In the genomic region with DNA sequence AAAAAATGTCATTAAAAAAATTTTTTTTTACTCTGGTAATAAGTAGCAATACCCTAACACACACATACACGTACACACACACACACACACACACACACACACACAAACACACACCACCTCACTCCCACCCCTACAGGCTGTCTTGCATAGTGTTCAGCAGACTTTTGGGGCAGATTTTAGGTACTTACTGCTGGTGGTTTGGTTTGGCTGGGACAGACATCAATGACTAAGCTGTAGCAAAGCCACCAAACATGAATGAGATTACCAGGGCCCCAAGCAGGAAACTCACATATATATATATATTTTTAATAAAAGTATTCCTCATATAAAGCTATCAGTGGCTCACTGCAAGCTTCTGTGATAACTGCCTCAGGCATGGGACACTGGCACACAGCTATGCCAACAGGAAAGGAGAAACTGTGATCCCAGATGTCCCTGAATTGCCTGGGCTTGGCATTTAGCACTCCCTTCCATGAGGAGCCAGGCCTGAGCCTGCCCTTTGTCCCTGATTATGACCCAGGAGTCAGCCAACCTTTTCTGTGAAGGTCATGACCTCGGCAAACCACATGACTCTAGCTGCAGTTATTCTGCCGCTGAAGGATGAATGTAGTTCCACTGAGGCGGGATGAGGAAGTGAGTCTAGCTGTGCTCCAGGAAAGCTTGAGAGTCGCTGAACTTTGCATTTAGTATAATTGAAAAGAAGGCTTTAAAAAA, we compare ENCODE assay signal across 11 mouse cellular contexts. TPM values are rescaled to one million over a fixed set of nuclear protein-coding genes. Genes with fewer than 3 reads are reported as not detected.
DNase-seq lines count a peak whose midpoint lies in the region; TF ChIP-seq lines count a peak whose summit lies in the region.
"Had no signal": no experiment of that assay in that cellular context is flagged by ENCODE, and none has a peak within 500 bp of the region (broad histone marks: within the 10 kb centered on the region; RNA-seq: fewer than 3 reads in every experiment).

No protein-coding gene starts in this region.

- intact Hi-C loops in gastrocnemius, postnatal 36 days (cut with DNase I), result no loop called here

- peak; percentile 95 for DNase-seq in heart, adult 11 months
- no peak for DNase-seq in heart, embryonic 10.5 days (ENCODE audit: low spot score)
- peak; percentile 67 for DNase-seq in CH12.LX (ENCODE audit: extremely low read depth)
- DNase-seq in limb, embryonic 10.5 days (ENCODE audit: low spot score), result no peak
- no peak for DNase-seq in urinary bladder, postnatal 25 days (ENCODE audit: low spot score)
- DNase-seq in gastrocnemius, postnatal 36 days, result no peak
- no peak for DNase-seq in gastrocnemius, postnatal 4 days (ENCODE audit: low spot score in 2 of 2)
- DNase-seq: lung, postnatal 10 days had no signal

- H3K4me1 ChIP-seq in heart, embryonic 10.5 days, result peaks cover 19% of the 10 kb centered on the region
- H3K4me1 ChIP-seq in CH12.LX (ENCODE audit: control insufficient read depth in 1 of 2, insufficient read depth in 2 of 2), result peaks cover 18 to 60% of the 10 kb centered on the region in 2 experiments
- peaks cover 25% of the 10 kb centered on the region for H3K4me1 ChIP-seq in brown adipose tissue, adult 24 weeks (ENCODE audit: control insufficient read depth, insufficient read depth, insufficient read length, low read length)
- peaks cover 57% of the 10 kb centered on the region for H3K4me1 ChIP-seq in limb, embryonic 10.5 days

- H3K4me2 ChIP-seq in CH12.LX (ENCODE audit: insufficient read depth, low read depth, poor library complexity, severe bottlenecking), result peak overlapping the region; percentile 64
- H3K4me2 ChIP-seq: hindbrain, embryonic 13.5 days had no signal

- dilution Hi-C loops in CH12.LX (cut with MboI; ENCODE audit: extremely low pct_ligation_motif_present, extremely low pct_unique_long_range_greater_than_20kb, low sequenced_read_pairs), result no loop called here

- TF ChIP-seq EP300 in CH12.LX (IDR thresholded peaks at IDR 0.05; ENCODE audit: low read length), result 0 out of 2 replicates have a peak, but pooled peaks have one; percentile 36

- in situ Hi-C loops in CH12.LX (cut with MboI; ENCODE audit: low pct_ligation_motif_present, low pct_unique_long_range_greater_than_20kb, low sequenced_read_pairs), result no loop called here

- no peaks in the 10 kb centered on the region for H3K27me3 ChIP-seq in heart, embryonic 10.5 days (ENCODE audit: insufficient read depth, poor library complexity, severe bottlenecking)
- H3K27me3 ChIP-seq in CH12.LX (replicated peaks), result no peaks in the 10 kb centered on the region
- no peaks in the 10 kb centered on the region for H3K27me3 ChIP-seq in limb, embryonic 10.5 days (ENCODE audit: low read depth, poor library complexity, severe bottlenecking)
- H3K27me3 ChIP-seq: hindbrain, embryonic 13.5 days had no signal

- no peaks in the 10 kb centered on the region for H3K9me3 ChIP-seq in heart, embryonic 10.5 days
- H3K9me3 ChIP-seq in CH12.LX (replicated peaks; ENCODE audit: low read length), result no peaks in the 10 kb centered on the region
- H3K9me3 ChIP-seq in limb, embryonic 10.5 days (replicated peaks), result no peaks in the 10 kb centered on the region
- H3K9me3 ChIP-seq: hindbrain, embryonic 13.5 days had no signal

- TF ChIP-seq POLR2A in CH12.LX (IDR thresholded peaks at IDR 0.05; ENCODE audit: low read depth, low read length), result no peak

- no peak overlapping the region; the same call in 1 of the 2 replicates for H3K9ac ChIP-seq in CH12.LX (ENCODE audit: insufficient read depth, low read depth)
- H3K9ac ChIP-seq: hindbrain, embryonic 13.5 days had no signal

- H3K79me2 ChIP-seq in CH12.LX (replicated peaks; ENCODE audit: control insufficient read depth, extremely low read depth, insufficient read depth, poor library complexity, severe bottlenecking), result peaks cover 47% of the 10 kb centered on the region

- TF ChIP-seq CTCF in CH12.LX (conservative IDR thresholded peaks at IDR 0.05 in 1 of 2, IDR thresholded peaks at IDR 0.05 in 1 of 2; ENCODE audit: low read depth in 2 of 2, low read length in 2 of 2), result peak in 1 of 2 experiments; percentile 20; a peak in 2 of 4 replicates

- TF ChIP-seq RAD21 in CH12.LX (IDR thresholded peaks at IDR 0.05; ENCODE audit: low read depth, low read length), result no peak

- WGBS in heart, embryonic 10.5 days, result 61% methylated on average over 5 of the region's 5 CpGs
- WGBS in limb, embryonic 10.5 days, result 43% methylated on average over 5 of the region's 5 CpGs

- H3K4me3 ChIP-seq in heart, embryonic 10.5 days, result no peak overlapping the region
- H3K4me3 ChIP-seq in CH12.LX (replicated peaks in 1 of 3; ENCODE audit: low read depth in 2 of 3, low read length in 2 of 3, poor library complexity in 1 of 3), result no peak overlapping the region
- H3K4me3 ChIP-seq in brown adipose tissue, adult 24 weeks (ENCODE audit: insufficient read depth, low read depth, low read length), result no peak overlapping the region
- H3K4me3 ChIP-seq in limb, embryonic 10.5 days, result no peak overlapping the region
- H3K4me3 ChIP-seq: hindbrain, embryonic 13.5 days had no signal

- no peaks in the 10 kb centered on the region for H3K36me3 ChIP-seq in heart, embryonic 10.5 days
- H3K36me3 ChIP-seq in CH12.LX (replicated peaks in 1 of 2; ENCODE audit: control insufficient read depth in 1 of 2, insufficient read depth in 1 of 2, low read length in 1 of 2), result peaks cover 6 to 8% of the 10 kb centered on the region in 2 experiments
- no peaks in the 10 kb centered on the region for H3K36me3 ChIP-seq in limb, embryonic 10.5 days
- H3K36me3 ChIP-seq: hindbrain, embryonic 13.5 days had no signal

- H3K27ac ChIP-seq in heart, embryonic 10.5 days, result no peak overlapping the region
- H3K27ac ChIP-seq in CH12.LX (ENCODE audit: insufficient read depth, low read depth), result peak overlapping the region; percentile 90
- H3K27ac ChIP-seq in brown adipose tissue, adult 24 weeks (replicated peaks; ENCODE audit: low read depth, low read length), result peak overlapping the region; percentile 87
- H3K27ac ChIP-seq in limb, embryonic 10.5 days, result peak overlapping the region; percentile 68
- H3K27ac ChIP-seq: hindbrain, embryonic 13.5 days had no signal

TF ChIP-seq in CH12.LX, 34 proteins besides CTCF, POLR2A, EP300 and RAD21 (continues in another document):
- TF ChIP-seq JUN (IDR thresholded peaks at IDR 0.05; ENCODE audit: insufficient read depth, low read depth, low read length) (no peak), ZMIZ1 (IDR thresholded peaks at IDR 0.05; ENCODE audit: low read depth, low read length) (no peak), NRF1 (IDR thresholded peaks at IDR 0.05; ENCODE audit: low read depth, low read length) (no peak), CHD2 (IDR thresholded peaks at IDR 0.05; ENCODE audit: low read length) (no peak), USF1 (IDR thresholded peaks at IDR 0.05; ENCODE audit: low read depth, low read length) (peak; percentile 30; the same call in 1 of the 2 replicates), SMC3 (IDR thresholded peaks at IDR 0.05; ENCODE audit: low read depth, low read length) (no peak), IRF4 (IDR thresholded peaks at IDR 0.05; ENCODE audit: low read depth, low read length) (0 out of 2 replicates have a peak, but pooled peaks have one; percentile 14), MEF2A (IDR thresholded peaks at IDR 0.05; ENCODE audit: borderline replicate concordance, low read depth, low read length) (no peak), UBTF (IDR thresholded peaks at IDR 0.05; ENCODE audit: low read depth, low read length) (no peak), ZC3H11A (IDR thresholded peaks at IDR 0.05; ENCODE audit: low read depth, low read length) (no peak), GABPA (IDR thresholded peaks at IDR 0.05; ENCODE audit: insufficient replicate concordance, low read depth, low read length) (no peak), POLR2AphosphoS2 (IDR thresholded peaks at IDR 0.05; ENCODE audit: low read depth, low read length) (no peak), MAZ (IDR thresholded peaks at IDR 0.05; ENCODE audit: low read depth, low read length) (no peak), NELFE (IDR thresholded peaks at IDR 0.05; ENCODE audit: low read depth, low read length) (no peak), MYC (IDR thresholded peaks at IDR 0.05; ENCODE audit: low read depth, low read length) (0 out of 2 replicates have a peak, but pooled peaks have one; percentile 43), KAT2A (IDR thresholded peaks at IDR 0.05; ENCODE audit: insufficient replicate concordance, low read length) (no peak), PAX5 (IDR thresholded peaks at IDR 0.05; ENCODE audit: low read length) (no peak), BHLHE40 (IDR thresholded peaks at IDR 0.05; ENCODE audit: low read depth, low read length) (no peak), USF2 (conservative IDR thresholded peaks at IDR 0.05; ENCODE audit: low read depth, low read length) (0 out of 2 replicates have a peak, but pooled peaks have one; percentile 24), SIN3A (IDR thresholded peaks at IDR 0.05; ENCODE audit: low read length) (no peak), ZKSCAN1 (IDR thresholded peaks at IDR 0.05; ENCODE audit: borderline replicate concordance, low read depth, low read length) (no peak), RCOR1 (conservative IDR thresholded peaks at IDR 0.05; ENCODE audit: low read depth, low read length) (no peak), MAX (IDR thresholded peaks at IDR 0.05; ENCODE audit: low read length) (no peak), TCF12 (IDR thresholded peaks at IDR 0.05; ENCODE audit: low read depth, low read length) (no peak)

RNA-seq across cellular contexts. Expression of a gene that starts 4.6 kb away (rescaled TPM):
- polyA plus RNA-seq in heart, embryonic 10.5 days (2016; fragmentation: Nextera tagmentation; extraction: Ambion mirVana), result 31.5 and 36.8 TPM in 2 replicates
- total RNA-seq in CH12.LX (2012; rRNA removed), result 15.1 and 17.2 TPM in 2 replicates
- 11.8 and 12.7 TPM in 2 replicates for total RNA-seq in CH12.LX (2014; rRNA removed)
- 52.5 and 188 TPM in 2 replicates for polyA plus RNA-seq in CH12.LX (2012; ENCODE audit: insufficient read length, low read depth)
- 33.4 and 36.3 TPM in 2 replicates for polyA plus RNA-seq in brown adipose tissue, adult 24 weeks (2012; ENCODE audit: insufficient read depth, insufficient read length, missing spikeins)
- 35.8 and 45.5 TPM in 2 replicates for polyA plus RNA-seq in limb, embryonic 10.5 days (2016; fragmentation: Nextera tagmentation; extraction: Ambion mirVana)
- 10 to 100 TPM; 47.5 to 68.0 TPM for total RNA-seq in gastrocnemius, postnatal 36 days (2021)
- 10 to 100 TPM; 49.8 to 57.6 TPM for total RNA-seq in gastrocnemius, postnatal 4 days (2021)

RNA-seq across cellular contexts. Expression of a gene that starts 15.5 kb away (rescaled TPM):
- polyA plus RNA-seq in heart, embryonic 10.5 days (2016; fragmentation: Nextera tagmentation; extraction: Ambion mirVana), result not detected in 2 replicates
- total RNA-seq in CH12.LX (2012; rRNA removed) (not detected in 2 replicates), CH12.LX (2014; rRNA removed) (not detected in 2 replicates)
- polyA plus RNA-seq in CH12.LX (2012; ENCODE audit: insufficient read length, low read depth), result not detected in 2 replicates
- not detected in 2 replicates for polyA plus RNA-seq in brown adipose tissue, adult 24 weeks (2012; ENCODE audit: insufficient read depth, insufficient read length, missing spikeins)
- not detected in 2 replicates for polyA plus RNA-seq in limb, embryonic 10.5 days (2016; fragmentation: Nextera tagmentation; extraction: Ambion mirVana)
- not detected for total RNA-seq in gastrocnemius, postnatal 36 days (2021)
- total RNA-seq in gastrocnemius, postnatal 4 days (2021), result not detected
- polyA plus RNA-seq: stomach, embryonic 14.5 days had no signal

Comparison
In these comparisons a context has a peak if more than half of its experiments do, and no peak if none do; other contexts are left out.
1. DNase-seq: peak in heart, adult 11 months (single experiment) and CH12.LX (single experiment); none in heart, embryonic 10.5 days (single experiment), limb, embryonic 10.5 days (single experiment), urinary bladder, postnatal 25 days (single experiment), gastrocnemius, postnatal 36 days (0 of 2) and gastrocnemius, postnatal 4 days (0 of 2).